ENCODE assay signal across 8 mouse cellular contexts in the genomic region with DNA sequence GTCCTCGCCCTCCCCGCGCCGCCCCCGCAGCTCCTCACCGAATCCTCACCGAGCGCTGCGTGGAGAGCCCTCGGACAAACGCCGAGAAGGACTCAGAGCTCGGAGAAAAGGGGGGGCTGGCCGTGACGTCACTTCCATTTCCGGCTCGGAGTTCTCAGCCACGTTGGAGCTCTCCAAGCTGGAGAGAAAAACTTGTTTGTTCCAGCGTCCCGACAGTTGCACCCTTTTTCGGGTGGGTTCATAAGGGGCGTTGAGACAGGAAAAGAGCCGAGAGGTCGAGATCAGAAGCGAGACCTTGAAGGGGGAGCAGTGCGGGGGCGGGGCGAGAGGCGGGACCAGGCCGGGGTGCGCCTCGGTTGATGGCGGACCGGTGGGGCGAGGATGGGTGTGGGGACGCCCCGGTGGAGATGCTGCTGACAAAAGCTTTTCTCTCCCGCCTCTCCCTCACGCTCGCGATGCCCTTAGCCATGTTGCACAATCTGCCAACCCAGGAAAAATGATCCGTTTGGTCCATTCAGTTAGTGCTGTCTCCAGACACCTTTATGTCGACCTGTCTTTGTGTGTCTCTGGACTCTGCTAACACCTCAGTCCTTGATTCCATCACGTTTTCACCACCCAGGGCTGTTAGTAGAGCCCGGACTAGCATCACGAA. TPM values are rescaled to one million over a fixed set of nuclear protein-coding genes. Genes with fewer than 3 reads are reported as not detected.
DNase-seq lines count a peak whose midpoint lies in the region; ATAC-seq and TF ChIP-seq lines count a peak whose summit lies in the region.

TSS of gene Zfp266 (minus strand) at position 112 of the 652 bp plus-strand sequence.

- peaks cover 25% of the 10 kb centered on the region for H3K36me3 ChIP-seq in C2C12 (ENCODE audit: control insufficient read depth, insufficient read depth)
- H3K36me3 ChIP-seq in heart, embryonic 11.5 days (ENCODE audit: control insufficient read depth, insufficient read depth, low read length): peaks cover 7% of the 10 kb centered on the region; the same call in 1 of the 2 replicates
- H3K36me3 ChIP-seq in kidney, embryonic 15.5 days: peaks cover 25% of the 10 kb centered on the region
- peaks cover 15% of the 10 kb centered on the region for H3K36me3 ChIP-seq in limb, embryonic 15.5 days
- no peaks in the 10 kb centered on the region for H3K36me3 ChIP-seq in midbrain, postnatal 0 days (ENCODE audit: insufficient read depth, low read length)

- under 1% methylated on average over 46 of the region's 46 CpGs for WGBS in heart, embryonic 11.5 days (ENCODE audit: insufficient replicate concordance)
- WGBS in kidney, embryonic 15.5 days: under 1% methylated on average over 46 of the region's 46 CpGs
- WGBS in limb, embryonic 15.5 days: under 1% methylated on average over 46 of the region's 46 CpGs
- under 1% methylated on average over 46 of the region's 46 CpGs for WGBS in midbrain, postnatal 0 days

- no peaks in the 10 kb centered on the region for H3K27me3 ChIP-seq in C2C12 (ENCODE audit: control insufficient read depth, insufficient read depth, insufficient read length)
- H3K27me3 ChIP-seq in heart, embryonic 11.5 days (ENCODE audit: control insufficient read depth, insufficient read depth, low read length): no peaks in the 10 kb centered on the region
- no peaks in the 10 kb centered on the region for H3K27me3 ChIP-seq in kidney, embryonic 15.5 days
- no peaks in the 10 kb centered on the region for H3K27me3 ChIP-seq in limb, embryonic 15.5 days
- H3K27me3 ChIP-seq in midbrain, postnatal 0 days (ENCODE audit: insufficient read depth, low read length): no peaks in the 10 kb centered on the region

- peak within 1 kb of the TSS; percentile 69 for H3ac ChIP-seq in C2C12 (ENCODE audit: control insufficient read depth, insufficient read length, low read depth)

- peak within 1 kb of the TSS; percentile 98 for H3K27ac ChIP-seq in heart, embryonic 11.5 days (ENCODE audit: low read depth, low read length)
- peak within 1 kb of the TSS; percentile 99 for H3K27ac ChIP-seq in kidney, embryonic 15.5 days
- peak within 1 kb of the TSS; percentile 100 for H3K27ac ChIP-seq in limb, embryonic 15.5 days
- peak within 1 kb of the TSS; percentile 96 for H3K27ac ChIP-seq in midbrain, postnatal 0 days (ENCODE audit: low read depth, low read length)

- peak within 1 kb of the TSS; percentile 88 for H3K4me2 ChIP-seq in heart, embryonic 11.5 days
- peak within 1 kb of the TSS; percentile 72 for H3K4me2 ChIP-seq in kidney, embryonic 15.5 days
- H3K4me2 ChIP-seq in limb, embryonic 15.5 days: peak within 1 kb of the TSS; percentile 55
- peak within 1 kb of the TSS; percentile 60 for H3K4me2 ChIP-seq in midbrain, postnatal 0 days (ENCODE audit: low read depth, low read length, poor library complexity, severe bottlenecking)

- peak within 1 kb of the TSS; percentile 96 for H3K9ac ChIP-seq in heart, embryonic 11.5 days (ENCODE audit: low read depth, low read length)
- H3K9ac ChIP-seq in kidney, embryonic 15.5 days: peak within 1 kb of the TSS; percentile 92
- H3K9ac ChIP-seq in limb, embryonic 15.5 days: peak within 1 kb of the TSS; percentile 99
- H3K9ac ChIP-seq in midbrain, postnatal 0 days (replicated peaks; ENCODE audit: low read length, poor library complexity, severe bottlenecking): peak within 1 kb of the TSS; percentile 71

- H3K79me2 ChIP-seq in C2C12 (ENCODE audit: control insufficient read depth, insufficient read depth): peaks cover 48% of the 10 kb centered on the region

- peak; percentile 58 for TF ChIP-seq POLR2A in brain, embryonic 14.5 days (IDR thresholded peaks at IDR 0.05; ENCODE audit: borderline replicate concordance, extremely low read depth, insufficient read depth, insufficient read length, poor library complexity, severe bottlenecking)

- no peaks in the 10 kb centered on the region for H3K9me3 ChIP-seq in heart, embryonic 11.5 days (replicated peaks; ENCODE audit: control insufficient read depth, low read length)
- H3K9me3 ChIP-seq in kidney, embryonic 15.5 days (replicated peaks): no peaks in the 10 kb centered on the region
- no peaks in the 10 kb centered on the region for H3K9me3 ChIP-seq in limb, embryonic 15.5 days
- H3K9me3 ChIP-seq in midbrain, postnatal 0 days (ENCODE audit: low read length): no peaks in the 10 kb centered on the region

- peak; percentile 96 for DNase-seq in brain, embryonic 14.5 days (ENCODE audit: low read depth)
- peak; percentile 94 for DNase-seq in midbrain, postnatal 0 days (ENCODE audit: low spot score)
- peak; percentile 92 to 93 for DNase-seq in spleen, postnatal 10 days (ENCODE audit: low spot score in 2 of 2)

- H3K4me1 ChIP-seq in heart, embryonic 11.5 days (ENCODE audit: control insufficient read depth, insufficient read depth, low read length): peaks cover 5% of the 10 kb centered on the region; the same call in 1 of the 2 replicates
- H3K4me1 ChIP-seq in kidney, embryonic 15.5 days: peaks cover 24% of the 10 kb centered on the region
- H3K4me1 ChIP-seq in limb, embryonic 15.5 days: peaks cover 16% of the 10 kb centered on the region
- peaks cover 17% of the 10 kb centered on the region for H3K4me1 ChIP-seq in midbrain, postnatal 0 days (ENCODE audit: insufficient read depth, low read length)

- ATAC-seq in erythroblast, adult 5-6 weeks (replicated peaks; ENCODE audit: low FRiP score, poor library complexity, severe bottlenecking): peak; percentile 94
- peak; percentile 86 for ATAC-seq in heart, embryonic 11.5 days (replicated peaks; ENCODE audit: insufficient number of reproducible peaks, low FRiP score, low TSS enrichment)
- peak; percentile 94 for ATAC-seq in kidney, embryonic 15.5 days (replicated peaks; ENCODE audit: low FRiP score)
- ATAC-seq in limb, embryonic 15.5 days (ENCODE audit: insufficient number of reproducible peaks, low FRiP score, low TSS enrichment, low read depth): peak; percentile 88
- peak; percentile 93 for ATAC-seq in midbrain, postnatal 0 days (ENCODE audit: low FRiP score)

- peaks cover 42% of the 10 kb centered on the region for H3K79me3 ChIP-seq in C2C12 (ENCODE audit: low read depth)

- TF ChIP-seq CTCF in C2C12 (IDR thresholded peaks at IDR 0.05; ENCODE audit: control insufficient read depth, insufficient read depth, insufficient read length): no peak
- no peak for TF ChIP-seq CTCF in brain, embryonic 14.5 days (IDR thresholded peaks at IDR 0.05; ENCODE audit: borderline replicate concordance, extremely low read depth, insufficient read depth, insufficient read length)
- no peak for TF ChIP-seq CTCF in midbrain, postnatal 0 days (IDR thresholded peaks at IDR 0.05)

- H3K4me3 ChIP-seq in C2C12 (ENCODE audit: insufficient read depth, poor library complexity, severe bottlenecking): peak within 1 kb of the TSS; percentile 56
- peak within 1 kb of the TSS; percentile 91 for H3K4me3 ChIP-seq in heart, embryonic 11.5 days (ENCODE audit: low read depth, low read length)
- H3K4me3 ChIP-seq in kidney, embryonic 15.5 days (replicated peaks): peak within 1 kb of the TSS; percentile 80
- H3K4me3 ChIP-seq in limb, embryonic 15.5 days: peak within 1 kb of the TSS; percentile 80
- H3K4me3 ChIP-seq in midbrain, postnatal 0 days (ENCODE audit: low read depth, low read length): peak within 1 kb of the TSS; percentile 70

TF ChIP-seq in C2C12, 6 proteins besides CTCF, POLR2A, EP300 and RAD21:
- TF ChIP-seq MYOG (IDR thresholded peaks at IDR 0.05; ENCODE audit: control insufficient read depth, extremely low read depth, insufficient read length): no peak
- TF ChIP-seq MYOD1 (IDR thresholded peaks at IDR 0.05; ENCODE audit: control insufficient read depth, insufficient read length, low read depth): no peak
- TF ChIP-seq USF1 (IDR thresholded peaks at IDR 0.05; ENCODE audit: low read depth): no peak
- TF ChIP-seq FOSL1 (IDR thresholded peaks at IDR 0.05; ENCODE audit: insufficient read depth, low read length, poor library complexity, severe bottlenecking): no peak
- TF ChIP-seq CEBPB (IDR thresholded peaks at IDR 0.05; ENCODE audit: low read depth): peak; percentile 59
- peak; percentile 11 for TF ChIP-seq MAX (IDR thresholded peaks at IDR 0.05)

RNA-seq across cellular contexts. Expression of gene Zfp266, which starts in this region (rescaled TPM):
- polyA plus RNA-seq in C2C12 (2012; fragmentation: generic; extraction: Trizol): 7.5 TPM
- 50.5 and 56.4 TPM in 2 replicates for polyA plus RNA-seq in brain, embryonic 14.5 days (2012; rRNA removed)
- 10.2 and 10.4 TPM in 2 replicates for total RNA-seq in erythroblast, adult 5-6 weeks (2015; ENCODE audit: low replicate concordance)
- total RNA-seq in erythroblast, adult 5-6 weeks (2017; ENCODE audit: low replicate concordance): 6.8 and 8.9 TPM in 2 replicates
- polyA plus RNA-seq in heart, embryonic 11.5 days (2014; fragmentation: Nextera tagmentation; extraction: Ambion mirVana): 50.7 and 56.7 TPM in 2 replicates
- polyA plus RNA-seq in kidney, embryonic 15.5 days (2015; fragmentation: Nextera tagmentation; extraction: Ambion mirVana): 102 and 107 TPM in 2 replicates
- polyA plus RNA-seq in limb, embryonic 15.5 days (2015; fragmentation: Nextera tagmentation; extraction: Ambion mirVana): 93.6 and 110 TPM in 2 replicates
- total RNA-seq in midbrain, postnatal 0 days (2014; rRNA removed): 96.3 and 124 TPM in 2 replicates
- polyA plus RNA-seq in midbrain, postnatal 0 days (2015; fragmentation: Nextera tagmentation; extraction: Ambion mirVana): 48.5 and 54.8 TPM in 2 replicates

Comparison
In these comparisons a context has a peak if more than half of its experiments do, and no peak if none do; other contexts are left out.
1. Peak in every context shown above with its lines: DNase-seq, ATAC-seq, H3K4me3 ChIP-seq and H3K27ac ChIP-seq.